Mouse (Mus musculus) E14TG2a.4 (cell line): Measurements from ENCODE around the gene Arhgef7.

ENCODE experiments used
- H3K27me3 ChIP-seq: 2 replicates; pipeline ENCODE4 v1.6.1; 2014; ENCODE audit warnings: low read length, control low read depth; ENCODE audit not compliant: insufficient read depth
- H3K36me3 ChIP-seq: 2 replicates; pipeline ENCODE4 v1.6.1; 2014; ENCODE audit warnings: low read length, control low read depth; ENCODE audit not compliant: insufficient read depth
- H3K4me1 ChIP-seq: replicated peaks from 2 replicates; pipeline ENCODE4 v1.6.1; 2014; ENCODE audit warnings: low read depth, low read length, control low read depth
- H3K4me3 ChIP-seq: replicated peaks from 2 replicates; pipeline ENCODE4 v1.5.1; 2014; ENCODE audit warnings: mild to moderate bottlenecking, low read length
- H3K9me3 ChIP-seq: 2 replicates; pipeline ENCODE4 v1.6.1; 2014; ENCODE audit warnings: low read length, control low read depth
- CTCF ChIP-seq: conservative IDR thresholded peaks from 2 replicates; pipeline ENCODE4 v1.5.1; 2014; ENCODE audit warnings: low read length
- NANOG ChIP-seq: IDR thresholded peaks from 2 replicates; pipeline ENCODE4 v1.6.1; 2014; ENCODE audit warnings: borderline replicate concordance, low read length, mixed read lengths
- POU5F1 ChIP-seq: IDR thresholded peaks from 2 replicates; pipeline ENCODE4 v1.6.1; 2014; ENCODE audit warnings: low read length, borderline replicate concordance

The Arhgef7 gene

GRCm38 (mm10) chr8:11821451-11822206, 94.1 kb downstream of the Arhgef7 start:
- no peak for TF ChIP-seq CTCF
- no peak for TF ChIP-seq NANOG
- no peak for TF ChIP-seq POU5F1
- H3K4me1 ChIP-seq, result no peaks in the 10 kb centered on the region; the same call in 1 of the 2 replicates
- no peaks in the 10 kb centered on the region for H3K27me3 ChIP-seq
- H3K4me3 ChIP-seq, result no peak overlapping the region
- H3K9me3 ChIP-seq, result no peaks in the 10 kb centered on the region
- H3K36me3 ChIP-seq, result peaks cover 98% of the 10 kb centered on the region

- Histone ChIP-seq H3K27me3 (no peaks in the 10 kb centered on the region), H3K9me3 (no peaks in the 10 kb centered on the region)
- TF ChIP-seq NANOG, result no peak
- TF ChIP-seq POU5F1, result no peak
- no peak for TF ChIP-seq CTCF
Measured at GRCm38 (mm10) chr8:11822550-11823060, 95.1 kb downstream of the Arhgef7 start.

GRCm38 (mm10) chr8:11825756-11826155, 98.2 kb downstream of the Arhgef7 start:
- Histone ChIP-seq H3K36me3 (peaks cover 93% of the 10 kb centered on the region), H3K4me1 (peaks cover 5% of the 10 kb centered on the region; the same call in 1 of the 2 replicates), H3K9me3 (no peaks in the 10 kb centered on the region), H3K27me3 (no peaks in the 10 kb centered on the region), H3K4me3 (no peak overlapping the region)
- TF ChIP-seq POU5F1, result no peak
- TF ChIP-seq NANOG, result no peak
- no peak for TF ChIP-seq CTCF

More at GRCm38 (mm10) chr8:11822550-11823060, 95.1 kb downstream of the Arhgef7 start:
- peaks cover 98% of the 10 kb centered on the region for H3K36me3 ChIP-seq
- no peaks in the 10 kb centered on the region; the same call in 1 of the 2 replicates for H3K4me1 ChIP-seq
- H3K4me3 ChIP-seq, result no peak overlapping the region

- no peak for TF ChIP-seq POU5F1
- TF ChIP-seq CTCF, result no peak
- no peak for TF ChIP-seq NANOG
- H3K9me3 ChIP-seq, result no peaks in the 10 kb centered on the region
- H3K4me3 ChIP-seq, result no peak overlapping the region
- peaks cover 5% of the 10 kb centered on the region; the same call in 1 of the 2 replicates for H3K4me1 ChIP-seq
- H3K27me3 ChIP-seq, result no peaks in the 10 kb centered on the region
- peaks cover 93% of the 10 kb centered on the region for H3K36me3 ChIP-seq
Measured at GRCm38 (mm10) chr8:11827312-11827711, 99.8 kb downstream of the Arhgef7 start.

- no peaks in the 10 kb centered on the region for H3K9me3 ChIP-seq
- peaks cover 25% of the 10 kb centered on the region for H3K4me1 ChIP-seq
- peaks cover 89% of the 10 kb centered on the region for H3K36me3 ChIP-seq
- H3K4me3 ChIP-seq, result no peak overlapping the region
- TF ChIP-seq POU5F1, result no peak
- TF ChIP-seq CTCF, result no peak
- no peaks in the 10 kb centered on the region for H3K27me3 ChIP-seq
Measured at GRCm38 (mm10) chr8:11830214-11831046, 102.9 kb downstream of the Arhgef7 start.

GRCm38 (mm10) chr8:11831174-11831573, 103.7 kb downstream of the Arhgef7 start:
- TF ChIP-seq NANOG, result no peak
- TF ChIP-seq POU5F1, result no peak
- TF ChIP-seq CTCF, result no peak
- no peaks in the 10 kb centered on the region for H3K9me3 ChIP-seq
- no peaks in the 10 kb centered on the region for H3K27me3 ChIP-seq
- H3K4me1 ChIP-seq, result peaks cover 25% of the 10 kb centered on the region
- peaks cover 81% of the 10 kb centered on the region for H3K36me3 ChIP-seq
- H3K4me3 ChIP-seq, result no peak overlapping the region

- Histone ChIP-seq H3K9me3 (no peaks in the 10 kb centered on the region), H3K27me3 (no peaks in the 10 kb centered on the region), H3K4me1 (peaks cover 25% of the 10 kb centered on the region), H3K36me3 (peaks cover 74% of the 10 kb centered on the region), H3K4me3 (no peak overlapping the region)
- TF ChIP-seq CTCF (no peak), NANOG (no peak), POU5F1 (no peak)
Measured at GRCm38 (mm10) chr8:11831939-11832338, 104.4 kb downstream of the Arhgef7 start.

- TF ChIP-seq CTCF (no peak), POU5F1 (no peak)
- H3K4me3 ChIP-seq, result no peak overlapping the region
- peaks cover 25% of the 10 kb centered on the region for H3K4me1 ChIP-seq
- no peaks in the 10 kb centered on the region for H3K27me3 ChIP-seq
- no peaks in the 10 kb centered on the region for H3K9me3 ChIP-seq
- H3K36me3 ChIP-seq, result peaks cover 61% of the 10 kb centered on the region
Measured at GRCm38 (mm10) chr8:11833157-11833556, 105.6 kb downstream of the Arhgef7 start.
